Mouse (Mus musculus) liver, embryonic 11.5 days (tissue): ENCODE measurements around the gene Dnajc6. TPM values are rescaled to one million over a fixed set of nuclear protein-coding genes. Genes with fewer than 3 reads are reported as not detected.
A peak's percentile ranks its signal among the peaks of the same experiment; 100 is the strongest.

Experiments
- ATAC-seq: fragments of 200-750 bp; cut with Nextera tagmentation; replicated peaks from 2 replicates; pipeline ENCODE4 v1.8.0; 2017; ENCODE audit warnings: moderate number of reproducible peaks, mild to moderate bottlenecking, moderate TSS enrichment, moderate library complexity; ENCODE audit not compliant: low FRiP score
- DNase-seq: peaks from one replicate; pipeline ENCODE4 v3.0.0-alpha.2; 2017; ENCODE audit warnings: low spot score
- H3K27ac ChIP-seq: fragments of 300-500 bp; sonication (generic); 2 replicates; pipeline ENCODE4 v1.5.1; 2014; ENCODE audit warnings: mild to moderate bottlenecking, low read depth, low read length, control low read depth
- H3K27me3 ChIP-seq: fragments of 300-500 bp; sonication (generic); replicated peaks from 2 replicates; pipeline ENCODE4 v1.6.1; 2014; ENCODE audit warnings: low read length, mixed read lengths; ENCODE audit not compliant: control insufficient read depth, insufficient read depth
- H3K36me3 ChIP-seq: fragments of 300-500 bp; sonication (generic); 2 replicates; pipeline ENCODE4 v1.6.1; 2014; ENCODE audit warnings: mild to moderate bottlenecking, low read length, moderate library complexity, mixed read lengths; ENCODE audit not compliant: control insufficient read depth, insufficient read depth
- H3K4me1 ChIP-seq: fragments of 300-500 bp; sonication (generic); replicated peaks from 2 replicates; pipeline ENCODE4 v1.6.1; 2014; ENCODE audit warnings: low read length, mixed read lengths; ENCODE audit not compliant: control insufficient read depth, insufficient read depth
- H3K4me2 ChIP-seq: fragments of 300-500 bp; sonication (generic); 2 replicates; pipeline ENCODE4 v1.6.1; 2014; ENCODE audit warnings: mild to moderate bottlenecking, control low read depth, moderate library complexity
- H3K4me3 ChIP-seq: fragments of 300-500 bp; sonication (generic); 2 replicates; pipeline ENCODE4 v1.5.1; 2014; ENCODE audit warnings: low read depth, low read length, control low read depth
- H3K9ac ChIP-seq: fragments of 300-500 bp; sonication (generic); 2 replicates; pipeline ENCODE4 v1.6.1; 2014; ENCODE audit warnings: low read depth, low read length, control low read depth
- H3K9me3 ChIP-seq: fragments of 300-500 bp; sonication (generic); 2 replicates; pipeline ENCODE4 v1.6.1; 2016; ENCODE audit warnings: low read length, inconsistent platforms, mixed read lengths; ENCODE audit not compliant: control insufficient read depth
- WGBS: fragments of 180-500 bp; shearing (Covaris S2); extraction: QIAGEN DNeasy Blood & Tissue Kit; methylation state at CpG from one replicate; pipeline ENCODE4 v1.1.7; 2014; 5-methylcytosine and 5-hydroxymethylcytosine counted together
- polyA plus RNA-seq: library from polyadenylated mRNA; unstranded; fragments of >200 nt; fragmentation: Nextera tagmentation; extraction: Ambion mirVana; gene quantifications from 2 replicates; pipeline ENCODE4 v1.2.1, GENCODE M21; 2014

Dnajc6 gene
- polyA plus RNA-seq, 1 experiment from 2014 or later, result 0.14 TPM

DNA sequence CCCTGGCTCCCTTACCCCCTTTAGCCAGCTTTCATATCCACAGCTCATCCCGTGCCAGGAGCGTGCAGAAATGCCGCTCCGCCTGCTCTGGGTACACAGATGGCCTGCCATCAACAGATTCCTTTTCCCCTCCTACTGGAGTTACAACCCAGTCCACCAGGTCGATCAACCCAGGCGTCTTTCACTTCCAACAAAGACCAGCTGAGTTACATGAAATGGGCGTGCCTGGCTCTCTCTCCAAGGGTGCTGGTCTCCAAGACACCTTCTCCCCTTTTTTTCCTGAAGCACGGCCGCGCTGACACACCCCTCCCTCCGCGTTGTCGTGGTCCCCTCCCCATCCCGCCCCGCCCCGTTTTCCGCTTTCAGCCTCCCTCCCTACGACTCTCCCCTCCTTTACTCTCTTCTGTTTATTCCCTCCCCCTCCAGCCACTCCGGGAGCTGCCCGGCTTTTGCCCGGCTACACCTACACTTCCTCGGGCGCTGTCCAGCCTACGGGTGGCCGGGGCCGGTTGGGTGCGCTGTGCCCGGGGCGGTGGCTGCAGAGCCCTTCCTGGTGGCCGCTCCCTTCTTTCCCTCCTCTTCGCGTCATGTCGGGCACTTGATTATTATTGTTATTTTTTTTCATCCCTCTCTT, 53.6 kb downstream of the Dnajc6 start:
- DNase-seq, result peak; percentile 46
- 0 out of 2 replicates have a peak, but pooled peaks have one; percentile 39 for ATAC-seq
- 5% methylated on average over 32 of the region's 33 CpGs for WGBS
- Histone ChIP-seq H3K27me3 (peaks cover 28% of the 10 kb centered on the region), H3K9ac (no peak overlapping the region), H3K36me3 (no peaks in the 10 kb centered on the region), H3K4me3 (peak overlapping the region; percentile 1), H3K4me2 (peak overlapping the region; percentile 55), H3K4me1 (no peaks in the 10 kb centered on the region), H3K9me3 (no peaks in the 10 kb centered on the region), H3K27ac (no peak overlapping the region)

DNA sequence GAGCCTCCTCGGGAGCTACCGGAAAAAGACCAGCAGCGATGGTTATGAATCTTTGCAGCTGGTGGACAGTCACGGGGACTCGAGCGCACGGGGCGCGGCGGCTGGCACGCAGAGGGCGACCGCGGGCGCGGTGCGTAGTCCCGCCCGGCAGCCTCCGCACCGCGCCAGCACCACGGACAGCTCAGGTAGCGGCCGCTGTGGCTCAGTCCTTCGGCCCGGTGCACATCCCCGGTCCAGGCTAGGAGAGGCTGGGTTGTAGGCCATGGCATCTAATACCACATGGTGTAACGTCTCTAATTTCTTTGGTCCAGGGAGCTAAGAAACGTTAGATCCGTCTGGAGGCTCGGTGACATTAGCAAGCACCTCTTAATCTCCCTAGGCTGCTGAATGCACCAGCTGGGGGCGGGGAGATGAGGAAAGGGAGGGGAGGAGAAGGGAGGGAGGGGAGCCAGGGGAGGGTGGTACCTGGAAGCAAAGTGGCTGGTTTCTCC, 54.3 kb downstream of the Dnajc6 start:
- DNase-seq, result no peak
- peaks cover 28% of the 10 kb centered on the region for H3K27me3 ChIP-seq
- 1% methylated on average over 33 of the region's 33 CpGs for WGBS
- H3K4me1 ChIP-seq, result no peaks in the 10 kb centered on the region
- H3K4me2 ChIP-seq, result peak overlapping the region; percentile 55
- no peaks in the 10 kb centered on the region for H3K36me3 ChIP-seq
- no peaks in the 10 kb centered on the region for H3K9me3 ChIP-seq
- ATAC-seq, result peak; percentile 64
- H3K4me3 ChIP-seq, result peak overlapping the region; percentile 1
- H3K9ac ChIP-seq, result no peak overlapping the region
- H3K27ac ChIP-seq, result no peak overlapping the region

DNA sequence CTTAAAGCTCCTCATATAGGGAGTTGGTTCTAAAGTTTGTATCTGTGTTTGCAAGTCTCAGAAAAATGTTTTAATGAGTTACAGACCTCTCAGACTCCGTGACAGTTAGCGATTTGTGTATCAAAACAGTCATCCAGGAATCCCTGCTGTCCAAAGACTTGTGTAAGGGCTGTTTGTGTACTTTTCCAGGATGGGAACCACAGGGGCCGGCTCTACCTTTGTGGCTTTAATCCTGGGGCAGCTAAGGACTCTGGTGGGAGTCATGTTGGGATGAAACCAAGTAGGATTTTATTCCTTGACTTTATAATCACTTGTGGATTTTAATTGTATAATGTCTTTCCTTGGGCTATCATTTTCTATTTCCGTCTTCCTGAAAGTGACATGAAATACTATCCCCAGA, 55.0 kb downstream of the Dnajc6 start:
- Histone ChIP-seq H3K4me3 (no peak overlapping the region), H3K36me3 (no peaks in the 10 kb centered on the region), H3K9me3 (no peaks in the 10 kb centered on the region), H3K4me2 (no peak overlapping the region), H3K27me3 (peaks cover 28% of the 10 kb centered on the region), H3K9ac (no peak overlapping the region), H3K27ac (no peak overlapping the region), H3K4me1 (no peaks in the 10 kb centered on the region)
- ATAC-seq (no peak), DNase-seq (no peak)
- 22% methylated on average over 4 of the region's 4 CpGs for WGBS

DNA sequence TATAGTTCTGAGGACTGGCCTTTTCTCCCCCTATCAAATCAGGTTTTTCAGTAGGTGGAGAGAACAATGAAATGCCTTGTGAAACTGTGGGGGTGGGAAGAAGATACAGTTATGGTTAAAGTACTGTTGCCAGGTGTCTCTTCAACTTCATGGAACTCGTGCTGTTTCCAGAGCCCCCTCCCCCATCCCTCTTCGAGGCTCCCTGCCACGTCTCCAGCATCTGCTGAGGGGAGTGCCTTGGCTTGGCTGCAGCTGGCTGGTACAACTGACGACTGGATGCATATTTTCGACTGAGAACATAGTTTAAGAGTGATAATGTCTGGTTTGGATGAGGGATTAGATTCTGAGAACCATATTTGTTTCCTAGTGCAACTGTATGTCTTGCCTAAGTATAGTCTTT, 55.9 kb downstream of the Dnajc6 start:
- no peak for ATAC-seq
- Histone ChIP-seq H3K27me3 (peaks cover 28% of the 10 kb centered on the region), H3K9ac (no peak overlapping the region), H3K4me3 (no peak overlapping the region), H3K4me2 (no peak overlapping the region), H3K36me3 (no peaks in the 10 kb centered on the region), H3K9me3 (no peaks in the 10 kb centered on the region), H3K4me1 (no peaks in the 10 kb centered on the region), H3K27ac (no peak overlapping the region)
- DNase-seq, result no peak
- 18% methylated on average over 5 of the region's 5 CpGs for WGBS

DNA sequence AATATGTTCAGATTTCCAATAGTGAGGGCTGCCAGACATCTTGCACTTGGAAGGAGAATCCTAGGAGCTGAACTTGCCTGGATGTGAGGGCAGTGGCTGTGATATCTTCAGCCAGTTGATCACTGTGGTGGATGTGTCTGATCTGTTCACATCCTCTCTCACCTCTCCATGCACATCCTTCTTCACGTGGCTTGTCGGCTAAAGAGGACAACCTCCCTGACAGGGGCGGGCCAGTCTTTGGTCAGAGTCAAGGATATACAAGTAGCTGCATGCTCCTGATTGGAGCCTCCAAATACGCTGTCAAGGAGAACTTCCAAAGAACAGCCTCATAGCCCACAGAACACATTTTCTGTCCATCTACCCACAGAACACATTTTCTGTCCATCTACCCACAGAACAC, 58.6 kb downstream of the Dnajc6 start:
- H3K36me3 ChIP-seq, result no peaks in the 10 kb centered on the region
- no peak for ATAC-seq
- H3K9me3 ChIP-seq, result no peaks in the 10 kb centered on the region
- no peak overlapping the region for H3K4me3 ChIP-seq
- no peak overlapping the region for H3K27ac ChIP-seq
- H3K4me2 ChIP-seq, result no peak overlapping the region
- WGBS, result 61% methylated on average over 4 of the region's 4 CpGs
- no peaks in the 10 kb centered on the region for H3K4me1 ChIP-seq
- no peak for DNase-seq
- H3K9ac ChIP-seq, result no peak overlapping the region
- H3K27me3 ChIP-seq, result peaks cover 15% of the 10 kb centered on the region

DNA sequence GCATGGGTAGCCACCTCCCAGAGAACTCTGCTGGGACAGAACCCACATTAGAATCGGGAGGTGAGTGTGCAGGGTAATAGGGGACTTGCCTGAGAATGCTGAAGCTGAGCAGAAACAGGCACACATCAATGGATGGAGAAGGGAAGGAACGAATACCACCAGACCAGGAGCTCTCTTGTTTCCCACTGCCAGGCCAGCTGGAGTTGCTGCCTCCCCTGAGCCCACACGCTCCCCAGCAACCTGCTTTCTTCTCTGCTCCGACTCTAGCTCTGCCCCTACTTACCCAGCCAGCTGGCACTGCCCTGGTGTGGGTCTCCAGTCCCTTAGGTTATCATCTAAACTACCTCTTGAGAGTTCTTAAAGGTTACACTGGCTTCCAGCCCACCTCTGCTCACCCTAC, 63.7 kb downstream of the Dnajc6 start:
- Histone ChIP-seq H3K27ac (no peak overlapping the region), H3K9me3 (no peaks in the 10 kb centered on the region), H3K4me3 (no peak overlapping the region), H3K36me3 (no peaks in the 10 kb centered on the region), H3K9ac (no peak overlapping the region), H3K4me1 (no peaks in the 10 kb centered on the region), H3K4me2 (no peak overlapping the region), H3K27me3 (no peaks in the 10 kb centered on the region)
- ATAC-seq (no peak), DNase-seq (no peak)
- WGBS, result 69% methylated on average over 4 of the region's 4 CpGs

DNA sequence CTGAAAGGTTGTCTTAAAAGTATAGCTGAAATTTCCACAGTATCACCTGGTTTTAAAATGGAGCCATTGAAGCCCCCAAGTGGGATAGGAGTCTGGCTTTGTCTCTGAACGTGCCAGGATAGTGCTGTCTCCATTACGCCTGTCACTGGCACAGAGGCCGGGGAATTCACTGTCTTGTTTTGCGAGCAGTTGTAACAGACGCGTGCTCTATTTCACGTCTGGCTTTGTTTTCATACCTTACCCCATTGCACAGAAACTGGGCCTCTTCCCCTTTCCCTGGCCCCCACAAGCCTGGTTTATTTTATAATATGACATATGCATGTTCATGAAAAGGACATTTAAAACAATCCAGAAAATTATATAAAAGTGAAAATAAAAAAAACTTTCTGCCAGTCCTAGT, 66.4 kb downstream of the Dnajc6 start:
- no peaks in the 10 kb centered on the region for H3K9me3 ChIP-seq
- no peaks in the 10 kb centered on the region for H3K4me1 ChIP-seq
- no peaks in the 10 kb centered on the region for H3K36me3 ChIP-seq
- H3K27me3 ChIP-seq, result no peaks in the 10 kb centered on the region
- 88% methylated on average over 7 of the region's 7 CpGs for WGBS
- no peak overlapping the region for H3K27ac ChIP-seq
- H3K4me2 ChIP-seq, result no peak overlapping the region
- DNase-seq (no peak), ATAC-seq (no peak)
- H3K4me3 ChIP-seq, result no peak overlapping the region
- no peak overlapping the region for H3K9ac ChIP-seq

DNA sequence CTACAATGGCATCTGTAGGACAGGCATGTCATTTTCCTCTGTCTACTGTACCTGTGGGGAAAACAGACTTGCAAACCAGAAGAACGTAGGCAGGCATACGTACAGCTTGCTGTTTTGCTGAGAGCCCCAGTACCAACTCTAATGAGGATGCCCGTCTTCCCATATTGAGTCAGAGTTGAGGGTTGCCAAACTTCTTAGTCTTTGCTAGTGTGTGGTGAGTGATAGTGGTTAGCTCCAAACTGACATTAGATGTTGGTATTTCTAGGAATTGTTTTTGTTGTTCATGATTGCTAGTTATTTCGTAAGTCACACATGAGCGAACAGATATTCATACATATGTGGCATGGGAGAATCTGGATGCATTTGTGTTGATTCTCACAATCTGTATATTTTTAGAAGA, 67.2 kb downstream of the Dnajc6 start:
- 90% methylated on average over 5 of the region's 5 CpGs for WGBS

DNA sequence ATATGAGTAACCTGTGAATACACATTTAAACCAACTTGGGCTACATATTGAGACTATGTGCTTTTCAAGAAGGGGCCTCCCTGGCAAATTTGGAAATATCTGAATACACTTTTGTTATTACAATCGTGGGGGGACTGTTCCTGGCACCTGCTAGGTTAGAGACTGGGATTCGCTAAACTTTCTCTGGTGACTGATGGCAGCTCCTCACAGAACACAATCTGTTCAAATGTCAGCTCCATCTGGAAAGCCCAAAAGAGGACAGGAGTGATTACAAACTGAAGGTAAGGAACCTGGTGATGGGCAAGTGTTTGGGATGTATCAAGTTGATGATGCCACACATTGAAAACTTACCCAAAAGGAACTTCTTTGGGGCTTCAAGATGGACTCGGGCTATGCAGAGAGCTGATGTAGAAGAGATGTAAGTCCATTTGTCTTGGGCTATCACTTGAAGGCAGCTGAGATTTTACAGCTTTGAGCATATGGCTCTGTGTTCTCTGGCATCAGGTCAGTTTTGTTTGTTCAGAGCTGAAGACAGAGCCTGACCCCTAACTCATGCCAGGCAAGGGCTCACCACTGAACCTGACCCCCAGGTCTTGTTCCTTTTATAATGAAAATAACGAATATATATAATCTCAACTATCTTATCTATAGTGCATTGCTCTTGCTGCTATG, 68.4 kb downstream of the Dnajc6 start:
- Histone ChIP-seq H3K4me3 (no peak overlapping the region), H3K9me3 (no peaks in the 10 kb centered on the region), H3K4me2 (no peak overlapping the region), H3K9ac (no peak overlapping the region), H3K4me1 (no peaks in the 10 kb centered on the region), H3K36me3 (no peaks in the 10 kb centered on the region), H3K27me3 (no peaks in the 10 kb centered on the region), H3K27ac (no peak overlapping the region)
- DNase-seq (no peak), ATAC-seq (no peak)
- 73% methylated on average over 4 of the region's 4 CpGs for WGBS

More for the DNA sequence above, 67.2 kb downstream of the Dnajc6 start:
- Histone ChIP-seq H3K9me3 (no peaks in the 10 kb centered on the region), H3K4me2 (no peak overlapping the region), H3K4me1 (no peaks in the 10 kb centered on the region), H3K27me3 (no peaks in the 10 kb centered on the region), H3K27ac (no peak overlapping the region), H3K9ac (no peak overlapping the region), H3K4me3 (no peak overlapping the region), H3K36me3 (no peaks in the 10 kb centered on the region)
- DNase-seq (no peak), ATAC-seq (no peak)
